Mouse (Mus musculus): ENCODE results near the gene BC107364.
"Not testable (repeated sequence)": the region's sequence is repeated elsewhere in the genome, so short reads cannot be mapped to it uniquely, and the experiment has no call there.

BC107364 gene

GRCm38 (mm10) chr3:96485361-96485760, 33.3 kb upstream of the BC107364 start:
- DNase-seq = no peak

- DNase-seq = no peak
Measured at GRCm38 (mm10) chr3:96484921-96485320, 32.8 kb upstream of the BC107364 start.

- DNase-seq = no peak
Measured at GRCm38 (mm10) chr3:96483946-96484345, 31.8 kb upstream of the BC107364 start.

GRCm38 (mm10) chr3:96483044-96483443, 30.9 kb upstream of the BC107364 start:
- DNase-seq = not testable (repeated sequence)

- no peak for DNase-seq
Measured at GRCm38 (mm10) chr3:96482451-96482850, 30.3 kb upstream of the BC107364 start.

- DNase-seq = no peak
Measured at GRCm38 (mm10) chr3:96481856-96482255, 29.8 kb upstream of the BC107364 start.

- no peak for DNase-seq
Measured at GRCm38 (mm10) chr3:96480684-96481270, 28.7 kb upstream of the BC107364 start.

- no peak for DNase-seq
Measured at GRCm38 (mm10) chr3:96479249-96479648, 27.1 kb upstream of the BC107364 start.

- DNase-seq = no peak
Measured at GRCm38 (mm10) chr3:96477558-96477957, 25.5 kb upstream of the BC107364 start.

GRCm38 (mm10) chr3:96477084-96477483, 25.0 kb upstream of the BC107364 start:
- no peak for DNase-seq

GRCm38 (mm10) chr3:96474909-96475655, 23.0 kb upstream of the BC107364 start:
- DNase-seq = no peak

- not testable (repeated sequence) for DNase-seq
Measured at GRCm38 (mm10) chr3:96473556-96473955, 21.4 kb upstream of the BC107364 start.

- no peak for DNase-seq
Measured at GRCm38 (mm10) chr3:96472066-96472465, 20.0 kb upstream of the BC107364 start.

GRCm38 (mm10) chr3:96469626-96470025, 17.5 kb upstream of the BC107364 start:
- no peak for DNase-seq

GRCm38 (mm10) chr3:96468335-96468734, 16.2 kb upstream of the BC107364 start:
- DNase-seq = not testable (repeated sequence)

- no peak for DNase-seq
Measured at GRCm38 (mm10) chr3:96467641-96468040, 15.5 kb upstream of the BC107364 start.

GRCm38 (mm10) chr3:96463891-96464290, 11.8 kb upstream of the BC107364 start:
- DNase-seq = no peak

- not testable (repeated sequence) for DNase-seq
Measured at GRCm38 (mm10) chr3:96460568-96460870, 8.4 kb upstream of the BC107364 start.

GRCm38 (mm10) chr3:96459757-96460567, 7.9 kb upstream of the BC107364 start:
- not testable (repeated sequence) for DNase-seq

GRCm38 (mm10) chr3:96458886-96459439, 6.9 kb upstream of the BC107364 start:
- not testable (repeated sequence) for DNase-seq

- not testable (repeated sequence) for DNase-seq
Measured at GRCm38 (mm10) chr3:96458008-96458407, 5.9 kb upstream of the BC107364 start.

- not testable (repeated sequence) for DNase-seq
Measured at GRCm38 (mm10) chr3:96451181-96451737, 847 bp downstream of the BC107364 start.

GRCm38 (mm10) chr3:96450586-96450896, 1.6 kb downstream of the BC107364 start:
- DNase-seq = not testable (repeated sequence)

Measured in right cerebral cortex, adult 18-20 months (tissue).